Mouse (Mus musculus): Measurements from ENCODE around the gene Kap. TPM values are rescaled to one million over a fixed set of nuclear protein-coding genes. Genes with fewer than 3 reads are reported as not detected.

Kap gene
- not detected for polyA plus RNA-seq (2017; shearing (Covaris generic))

DNA sequence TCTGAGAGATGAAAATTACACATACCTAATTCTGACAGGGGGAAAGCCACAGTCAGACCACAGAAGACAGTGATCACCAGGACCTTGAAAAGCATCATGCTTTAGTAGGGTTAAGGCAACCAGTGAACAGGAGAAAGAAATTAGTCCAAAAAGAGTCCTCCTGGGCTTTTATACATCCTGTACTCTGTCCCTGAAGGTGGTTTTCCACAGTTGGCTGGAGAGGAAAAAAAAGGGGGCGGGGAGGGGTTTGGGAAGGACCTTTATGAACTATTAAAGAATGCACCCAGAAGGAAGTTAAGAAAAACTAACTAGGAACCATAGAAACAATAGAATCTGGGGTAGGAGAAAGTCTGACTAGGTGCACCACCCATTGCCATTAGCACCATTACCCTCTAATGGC is at the start of gene Kap:
TSS of gene Kap (minus strand) at position 237 of the 400 bp plus-strand sequence.

Other genes starting within 250 kb of the Kap start
- gene Etv6, start 181.9 kb upstream of the Kap start, polyA plus RNA-seq (2017; shearing (Covaris generic)), result 12.8 TPM

All from naive thymus-derived CD4-positive, alpha-beta T cell, adult 5 months (primary cell).